Mouse (Mus musculus) forebrain, embryonic 10.5 days (tissue): ENCODE data around the gene Mcrip2. TPM values are rescaled to one million over a fixed set of nuclear protein-coding genes. Genes with fewer than 3 reads are reported as not detected.
A peak's percentile ranks its signal among the peaks of the same experiment; 100 is the strongest.
"Not testable (repeated sequence)": the region's sequence is repeated elsewhere in the genome, so short reads cannot be mapped to it uniquely, and the experiment has no call there.

Source experiments
- DNase-seq: peaks from one replicate; pipeline ENCODE4 v3.0.0-alpha.2; 2017; ENCODE audit warnings: low spot score; ENCODE audit errors: extremely low spot score
- H3K27ac ChIP-seq: fragments of 300-500 bp; sonication (generic); 2 replicates; pipeline ENCODE4 v1.5.1; 2016; ENCODE audit warnings: mild to moderate bottlenecking
- H3K27me3 ChIP-seq: fragments of 300-500 bp; sonication (generic); 2 replicates; pipeline ENCODE4 v1.6.1; 2016; ENCODE audit warnings: mild to moderate bottlenecking; ENCODE audit not compliant: poor library complexity, severe bottlenecking
- H3K36me3 ChIP-seq: fragments of 300-500 bp; sonication (generic); replicated peaks from 2 replicates; pipeline ENCODE4 v1.6.1; 2016; ENCODE audit warnings: mild to moderate bottlenecking, moderate library complexity
- H3K4me1 ChIP-seq: fragments of 300-500 bp; sonication (generic); 2 replicates; pipeline ENCODE4 v1.6.1; 2016
- H3K4me3 ChIP-seq: fragments of 300-500 bp; sonication (generic); 2 replicates; pipeline ENCODE4 v1.5.1; 2016; ENCODE audit warnings: mild to moderate bottlenecking, moderate library complexity
- H3K9me3 ChIP-seq: fragments of 300-500 bp; sonication (generic); 2 replicates; pipeline ENCODE4 v1.6.1; 2016; ENCODE audit warnings: mild to moderate bottlenecking, moderate library complexity
- WGBS: fragments of 180-500 bp; shearing (Covaris S2); methylation state at CpG from one replicate; pipeline ENCODE4 v1.1.7; 2016; 5-methylcytosine and 5-hydroxymethylcytosine counted together
- polyA plus RNA-seq: library from polyadenylated mRNA; unstranded; fragments of >200 nt; fragmentation: Nextera tagmentation; extraction: Ambion mirVana; gene quantifications from 2 replicates; pipeline ENCODE4 v1.2.1, GENCODE M21; 2016

The Mcrip2 gene
- polyA plus RNA-seq, 1 experiment from 2014 or later, result 21.9 TPM

GRCm38 (mm10) chr17:25879261-25879660, 10.7 kb upstream of the Mcrip2 start:
- Histone ChIP-seq H3K4me1 (peaks cover 86% of the 10 kb centered on the region), H3K9me3 (no peaks in the 10 kb centered on the region), H3K27me3 (no peaks in the 10 kb centered on the region), H3K4me3 (peak overlapping the region; percentile 23; the same call in 1 of the 2 replicates), H3K36me3 (peaks cover 57% of the 10 kb centered on the region), H3K27ac (peak overlapping the region; percentile 87)
- 42% methylated on average over 4 of the region's 4 CpGs for WGBS
- no peak for DNase-seq

- DNase-seq, result no peak
- 88% methylated on average over 19 of the region's 19 CpGs for WGBS
- Histone ChIP-seq H3K27me3 (no peaks in the 10 kb centered on the region), H3K4me1 (peaks cover 88% of the 10 kb centered on the region), H3K36me3 (peaks cover 51% of the 10 kb centered on the region), H3K9me3 (no peaks in the 10 kb centered on the region), H3K4me3 (0 out of 2 replicates have a peak overlapping the region, but pooled peaks have one; percentile 23), H3K27ac (peak overlapping the region; percentile 87; the same call in 1 of the 2 replicates)
Measured at GRCm38 (mm10) chr17:25878611-25879180, 10.1 kb upstream of the Mcrip2 start.

GRCm38 (mm10) chr17:25877741-25878610, 9.4 kb upstream of the Mcrip2 start:
- no peak for DNase-seq
- Histone ChIP-seq H3K4me3 (no peak overlapping the region), H3K27ac (no peak overlapping the region), H3K27me3 (no peaks in the 10 kb centered on the region), H3K4me1 (peaks cover 82% of the 10 kb centered on the region), H3K36me3 (peaks cover 44% of the 10 kb centered on the region), H3K9me3 (no peaks in the 10 kb centered on the region)
- 94% methylated on average over 32 of the region's 32 CpGs for WGBS

GRCm38 (mm10) chr17:25877025-25877424, 8.5 kb upstream of the Mcrip2 start:
- WGBS, result 96% methylated on average over 3 of the region's 3 CpGs
- no peak for DNase-seq
- Histone ChIP-seq H3K4me1 (peaks cover 72% of the 10 kb centered on the region), H3K9me3 (no peaks in the 10 kb centered on the region), H3K4me3 (peak overlapping the region; percentile 85), H3K27ac (no peak overlapping the region), H3K27me3 (no peaks in the 10 kb centered on the region), H3K36me3 (peaks cover 35% of the 10 kb centered on the region)

GRCm38 (mm10) chr17:25876347-25876915, 7.9 kb upstream of the Mcrip2 start:
- H3K27ac ChIP-seq, result peak overlapping the region; percentile 94
- no peaks in the 10 kb centered on the region for H3K27me3 ChIP-seq
- H3K4me3 ChIP-seq, result peak overlapping the region; percentile 85
- no peak for DNase-seq
- H3K36me3 ChIP-seq, result peaks cover 33% of the 10 kb centered on the region
- WGBS, result 64% methylated on average over 10 of the region's 10 CpGs
- no peaks in the 10 kb centered on the region for H3K9me3 ChIP-seq
- peaks cover 66% of the 10 kb centered on the region for H3K4me1 ChIP-seq

- DNase-seq, result peak; percentile 91
- under 1% methylated on average over 59 of the region's 59 CpGs for WGBS
- H3K9me3 ChIP-seq, result no peaks in the 10 kb centered on the region
- H3K4me1 ChIP-seq, result peaks cover 56% of the 10 kb centered on the region
- H3K4me3 ChIP-seq, result peak overlapping the region; percentile 85
- peaks cover 33% of the 10 kb centered on the region for H3K36me3 ChIP-seq
- no peaks in the 10 kb centered on the region for H3K27me3 ChIP-seq
- peak overlapping the region; percentile 94 for H3K27ac ChIP-seq
Measured at GRCm38 (mm10) chr17:25875171-25876136, 6.9 kb upstream of the Mcrip2 start.

- H3K27me3 ChIP-seq, result no peaks in the 10 kb centered on the region
- peaks cover 31% of the 10 kb centered on the region for H3K36me3 ChIP-seq
- WGBS, result under 1% methylated on average over 25 of the region's 25 CpGs
- peaks cover 49% of the 10 kb centered on the region for H3K4me1 ChIP-seq
- no peaks in the 10 kb centered on the region for H3K9me3 ChIP-seq
- H3K4me3 ChIP-seq, result peak within 1 kb of the TSS; percentile 85
- peak within 1 kb of the TSS; percentile 94 for H3K27ac ChIP-seq
- peak; percentile 93 for DNase-seq
Measured at GRCm38 (mm10) chr17:25874721-25875170, 6.2 kb upstream of the Mcrip2 start, which contains the start of gene Mettl26. Gene Mettl26, plus strand, starts transcription at chr17:25875074.

GRCm38 (mm10) chr17:25874148-25874720, 5.7 kb upstream of the Mcrip2 start:
- Histone ChIP-seq H3K4me1 (peaks cover 48% of the 10 kb centered on the region), H3K27me3 (no peaks in the 10 kb centered on the region), H3K36me3 (peaks cover 26% of the 10 kb centered on the region), H3K9me3 (no peaks in the 10 kb centered on the region), H3K27ac (peak overlapping the region; percentile 94), H3K4me3 (peak overlapping the region; percentile 85)
- DNase-seq, result peak; percentile 38
- WGBS, result 6% methylated on average over 14 of the region's 14 CpGs

GRCm38 (mm10) chr17:25873405-25874147, 5.0 kb upstream of the Mcrip2 start:
- 79% methylated on average over 11 of the region's 11 CpGs for WGBS
- no peak for DNase-seq
- Histone ChIP-seq H3K36me3 (peaks cover 19% of the 10 kb centered on the region), H3K9me3 (no peaks in the 10 kb centered on the region), H3K4me3 (peak overlapping the region; percentile 85), H3K27me3 (no peaks in the 10 kb centered on the region), H3K4me1 (peaks cover 48% of the 10 kb centered on the region), H3K27ac (peak overlapping the region; percentile 94)

- Histone ChIP-seq H3K4me1 (peaks cover 51% of the 10 kb centered on the region), H3K4me3 (no peak overlapping the region), H3K27me3 (no peaks in the 10 kb centered on the region), H3K36me3 (peaks cover 10% of the 10 kb centered on the region), H3K9me3 (no peaks in the 10 kb centered on the region), H3K27ac (no peak overlapping the region)
- no peak for DNase-seq
- WGBS, result 88% methylated on average over 3 of the region's 3 CpGs
Measured at GRCm38 (mm10) chr17:25872676-25873075, 4.1 kb upstream of the Mcrip2 start.

- not testable (repeated sequence) for H3K9me3 ChIP-seq, H3K36me3 ChIP-seq, H3K27ac ChIP-seq, H3K4me3 ChIP-seq, DNase-seq, H3K27me3 ChIP-seq
- peaks cover 52% of the 10 kb centered on the region for H3K4me1 ChIP-seq
Measured at GRCm38 (mm10) chr17:25871566-25871965, 3.0 kb upstream of the Mcrip2 start.
